In the genomic region with DNA sequence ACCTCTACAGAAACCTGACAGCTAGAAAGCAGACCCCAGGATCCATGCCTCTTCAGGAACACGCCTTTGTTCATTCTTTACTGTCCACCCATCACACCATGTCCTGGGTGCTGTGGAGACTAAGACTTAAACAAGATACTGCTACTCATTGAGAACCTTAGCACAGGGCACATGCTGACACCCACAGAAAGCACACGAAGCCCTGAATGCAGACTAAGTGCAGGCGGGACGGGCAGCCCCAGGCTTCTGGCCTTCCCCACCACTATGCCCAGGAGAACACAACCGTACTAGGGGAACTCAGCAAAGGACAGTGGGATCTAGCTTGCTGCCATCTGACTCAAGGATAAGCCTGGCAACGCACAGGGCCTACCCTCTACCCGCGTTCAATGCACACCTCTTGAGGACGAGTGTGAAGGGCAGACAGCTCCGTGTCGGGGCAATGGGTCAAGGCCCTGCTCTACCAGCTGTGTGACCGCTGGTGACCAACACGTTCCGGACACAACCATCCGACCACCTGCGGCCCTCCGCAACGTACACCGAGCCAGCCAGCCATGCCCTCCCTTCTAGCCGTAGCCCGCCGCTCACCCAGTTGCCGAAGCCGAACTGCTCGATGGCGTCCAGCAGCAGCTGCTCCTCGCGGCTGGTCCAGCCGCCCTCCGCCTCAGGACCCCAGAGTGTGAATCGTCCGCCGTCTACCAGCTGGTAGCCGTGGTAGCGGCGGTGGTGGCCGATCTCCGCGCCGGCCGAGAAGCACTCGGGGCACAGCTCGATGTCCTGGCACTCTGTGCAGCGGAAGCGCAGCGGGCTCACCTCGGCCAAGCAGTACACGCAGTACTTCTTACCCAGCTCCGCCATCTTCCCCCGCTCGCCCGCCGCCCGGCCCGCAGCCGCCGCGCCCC, we compare ENCODE assay signal across 8 mouse cellular contexts. TPM values are rescaled to one million over a fixed set of nuclear protein-coding genes. Genes with fewer than 3 reads are reported as not detected.
DNase-seq lines count a peak whose midpoint lies in the region; ATAC-seq and TF ChIP-seq lines count a peak whose summit lies in the region.

No protein-coding gene starts in this region.

- peak overlapping the region; percentile 93 for H3K4me2 ChIP-seq in hindbrain, embryonic 16.5 days (ENCODE audit: low read length)
- H3K4me2 ChIP-seq in liver, embryonic 11.5 days: peak overlapping the region; percentile 88
- H3K4me2 ChIP-seq in myocyte (ENCODE audit: low read depth): peak overlapping the region; percentile 96

- peaks cover 51% of the 10 kb centered on the region for H3K79me2 ChIP-seq in myocyte (ENCODE audit: control insufficient read depth, insufficient read depth)

- TF ChIP-seq POLR2A in myocyte (IDR thresholded peaks at IDR 0.05; ENCODE audit: insufficient read length, low read depth): no peak

- ATAC-seq in hindbrain, embryonic 16.5 days: peak; percentile 28
- peak; percentile 8 for ATAC-seq in liver, embryonic 11.5 days (replicated peaks; ENCODE audit: low FRiP score)

- H3K36me3 ChIP-seq in hindbrain, embryonic 16.5 days (ENCODE audit: control insufficient read depth, insufficient read depth, low read length): peaks cover 3% of the 10 kb centered on the region; the same call in 1 of the 2 replicates
- H3K36me3 ChIP-seq in liver, embryonic 11.5 days (ENCODE audit: control insufficient read depth, insufficient read depth, low read length): no peaks in the 10 kb centered on the region
- no peaks in the 10 kb centered on the region for H3K36me3 ChIP-seq in myocyte (ENCODE audit: control insufficient read depth, insufficient read depth)

- peak overlapping the region; percentile 87 for H3ac ChIP-seq in myocyte (ENCODE audit: control insufficient read depth, insufficient read length)

- WGBS in hindbrain, embryonic 16.5 days: 1% methylated on average over 39 of the region's 58 CpGs
- WGBS in liver, embryonic 11.5 days: 2% methylated on average over 58 of the region's 58 CpGs

- H3K9ac ChIP-seq in hindbrain, embryonic 16.5 days (ENCODE audit: low read depth, low read length): peak overlapping the region; percentile 90
- peak overlapping the region; percentile 93 for H3K9ac ChIP-seq in liver, embryonic 11.5 days (ENCODE audit: low read depth, low read length)

- H3K4me3 ChIP-seq in hindbrain, embryonic 16.5 days (ENCODE audit: low read length): peak overlapping the region; percentile 94
- peak overlapping the region; percentile 88 for H3K4me3 ChIP-seq in liver, embryonic 11.5 days (ENCODE audit: low read depth, low read length)
- peak overlapping the region; percentile 76 for H3K4me3 ChIP-seq in myocyte

- H3K27ac ChIP-seq in hindbrain, embryonic 16.5 days (ENCODE audit: low read depth, low read length): peak overlapping the region; percentile 86
- peak overlapping the region; percentile 26; the same call in 1 of the 2 replicates for H3K27ac ChIP-seq in liver, embryonic 11.5 days (ENCODE audit: low read depth, low read length)

- H3K4me1 ChIP-seq in hindbrain, embryonic 16.5 days (ENCODE audit: control insufficient read depth, insufficient read depth, low read depth, low read length): peaks cover 40% of the 10 kb centered on the region
- peaks cover 36% of the 10 kb centered on the region for H3K4me1 ChIP-seq in liver, embryonic 11.5 days (replicated peaks; ENCODE audit: control insufficient read depth, insufficient read depth, low read length)

- DNase-seq in layer of hippocampus, postnatal 14 days (ENCODE audit: low spot score in 2 of 2): peak; percentile 27 to 37
- DNase-seq in layer of hippocampus, adult 8-10 months (ENCODE audit: low spot score in 2 of 2): no peak
- DNase-seq in cerebellum, adult 11-12 months: peak; percentile 69
- DNase-seq in frontal cortex, postnatal 14 days (ENCODE audit: low spot score in 2 of 2): peak; percentile 28 to 37
- DNase-seq in liver, embryonic 11.5 days (ENCODE audit: low spot score): peak; percentile 68
- DNase-seq in thymus, postnatal 0 days (ENCODE audit: low spot score): peak; percentile 59

- no peaks in the 10 kb centered on the region for H3K27me3 ChIP-seq in hindbrain, embryonic 16.5 days (replicated peaks; ENCODE audit: control insufficient read depth, insufficient read depth, low read length)
- H3K27me3 ChIP-seq in liver, embryonic 11.5 days (replicated peaks; ENCODE audit: control insufficient read depth, insufficient read depth, low read length): peaks cover 14% of the 10 kb centered on the region
- no peaks in the 10 kb centered on the region for H3K27me3 ChIP-seq in myocyte (ENCODE audit: control insufficient read depth, insufficient read depth, insufficient read length)

- H3K9me3 ChIP-seq in hindbrain, embryonic 16.5 days (ENCODE audit: control insufficient read depth, low read length): no peaks in the 10 kb centered on the region
- no peaks in the 10 kb centered on the region for H3K9me3 ChIP-seq in liver, embryonic 11.5 days (ENCODE audit: control insufficient read depth, low read length)

TF ChIP-seq in myocyte, 11 proteins besides CTCF, POLR2A, EP300 and RAD21:
- TF ChIP-seq CEBPB (IDR thresholded peaks at IDR 0.05; ENCODE audit: insufficient read depth, poor library complexity, severe bottlenecking) (no peak), TCF3 (IDR thresholded peaks at IDR 0.05; ENCODE audit: insufficient read length, low read depth) (no peak), MYOD1 (IDR thresholded peaks at IDR 0.05; ENCODE audit: control insufficient read depth in 1 of 3, insufficient read length in 2 of 3, low read depth in 2 of 3) (peak in 2 of 3 experiments; percentile 22 to 32), MYOG (IDR thresholded peaks at IDR 0.05; ENCODE audit: control insufficient read depth in 1 of 3, insufficient read depth in 1 of 3, insufficient read length in 2 of 3, low read depth in 2 of 3) (peak in 2 of 3 experiments; percentile 41 to 59)

RNA-seq across cellular contexts. Expression of a gene that starts 0.6 kb away (rescaled TPM):
- total RNA-seq in layer of hippocampus, postnatal 14 days (2021): 10 to 100 TPM; 33.0 to 33.5 TPM
- total RNA-seq in layer of hippocampus, adult 8-10 months (2022): 10 to 100 TPM; 35.2 to 37.2 (median 36.3) TPM
- 3.0 and 3.6 TPM in 2 replicates for polyA plus RNA-seq in hindbrain, embryonic 16.5 days (2015; fragmentation: Nextera tagmentation; extraction: Ambion mirVana)
- polyA plus RNA-seq in liver, embryonic 11.5 days (2014; fragmentation: Nextera tagmentation; extraction: Ambion mirVana): 2.8 and 3.1 TPM in 2 replicates
- 7.2 TPM for polyA plus RNA-seq in myocyte (2012; fragmentation: generic; extraction: Trizol)
- polyA plus RNA-seq in thymus, postnatal 0 days (2015; fragmentation: Nextera tagmentation; extraction: Ambion mirVana): 1.7 and 1.9 TPM in 2 replicates

RNA-seq across cellular contexts. Expression of a gene that starts 0.9 kb away (rescaled TPM):
- total RNA-seq in layer of hippocampus, postnatal 14 days (2021): 1 to 10 TPM; 1.6 to 2.3 TPM
- 1 to 10 TPM in 3 of 4 experiments, under 1 TPM in 1; 0.87 to 1.7 (median 1.2) TPM for total RNA-seq in layer of hippocampus, adult 8-10 months (2022)
- polyA plus RNA-seq in hindbrain, embryonic 16.5 days (2015; fragmentation: Nextera tagmentation; extraction: Ambion mirVana): 2.7 and 3.4 TPM in 2 replicates
- 0.26 and 0.34 TPM in 2 replicates for polyA plus RNA-seq in liver, embryonic 11.5 days (2014; fragmentation: Nextera tagmentation; extraction: Ambion mirVana)
- 0.38 TPM for polyA plus RNA-seq in myocyte (2012; fragmentation: generic; extraction: Trizol)
- polyA plus RNA-seq in thymus, postnatal 0 days (2015; fragmentation: Nextera tagmentation; extraction: Ambion mirVana): 0.22 and 0.25 TPM in 2 replicates

RNA-seq across cellular contexts. Expression of a gene that starts 18.7 kb away (rescaled TPM):
- total RNA-seq in layer of hippocampus, postnatal 14 days (2021): 10 to 100 TPM; 20.2 to 21.4 TPM
- total RNA-seq in layer of hippocampus, adult 8-10 months (2022): 10 to 100 TPM; 20.7 to 22.7 (median 21.3) TPM
- polyA plus RNA-seq in hindbrain, embryonic 16.5 days (2015; fragmentation: Nextera tagmentation; extraction: Ambion mirVana): 42.7 and 46.8 TPM in 2 replicates
- 74.6 and 79.9 TPM in 2 replicates for polyA plus RNA-seq in liver, embryonic 11.5 days (2014; fragmentation: Nextera tagmentation; extraction: Ambion mirVana)
- polyA plus RNA-seq in myocyte (2012; fragmentation: generic; extraction: Trizol): 46.3 TPM
- polyA plus RNA-seq in thymus, postnatal 0 days (2015; fragmentation: Nextera tagmentation; extraction: Ambion mirVana): 59.3 and 63.6 TPM in 2 replicates

Comparison
In these comparisons a context has a peak if more than half of its experiments do, and no peak if none do; other contexts are left out.
1. DNase-seq: peak in layer of hippocampus, postnatal 14 days (2 of 2), cerebellum, adult 11-12 months (single experiment), frontal cortex, postnatal 14 days (2 of 2), liver, embryonic 11.5 days (single experiment) and thymus, postnatal 0 days (single experiment); none in layer of hippocampus, adult 8-10 months (0 of 2).
2. Peak in every context shown above with its lines, with median percentiles within 50 percentile points of each other: H3K4me2 ChIP-seq and H3K4me3 ChIP-seq.